Mouse (Mus musculus): ENCODE data around the gene Gm49510. TPM values are rescaled to one million over a fixed set of nuclear protein-coding genes. Genes with fewer than 3 reads are reported as not detected.

Gene Gm49510
- polyA plus RNA-seq, 1 experiment from 2014 or later, result not detected

GRCm38 (mm10) chr15:78859714-78860113 is 39.8 kb upstream of the Gm49510 start:
- no peak for ATAC-seq (ENCODE audit: insufficient number of reproducible peaks, insufficient read depth, low FRiP score, low read depth)
- H3K4me1 ChIP-seq (ENCODE audit: control insufficient read depth in 2 of 2, insufficient read depth in 2 of 2, low read length in 2 of 2), result peaks cover 6 to 7% of the 10 kb centered on the region in 2 experiments
- no peaks in the 10 kb centered on the region for H3K9me3 ChIP-seq (ENCODE audit: control insufficient read depth, low read length)
- H3K27ac ChIP-seq (replicated peaks in 1 of 2; ENCODE audit: control insufficient read depth in 1 of 2, insufficient read depth in 1 of 2, low read depth in 2 of 2, low read length in 2 of 2), result no peak overlapping the region
- no peak overlapping the region for H3K9ac ChIP-seq (ENCODE audit: low read length)
- no peak overlapping the region for H3K4me2 ChIP-seq (ENCODE audit: low read length)
- no peaks in the 10 kb centered on the region; the same call in 1 of the 2 replicates for H3K27me3 ChIP-seq (ENCODE audit: control insufficient read depth, insufficient read depth, low read length)
- no peak overlapping the region for H3K4me3 ChIP-seq (ENCODE audit: control insufficient read depth in 1 of 2, insufficient read depth in 1 of 2, low read depth in 1 of 2, low read length in 2 of 2)
- 38% methylated on average over 6 of the region's 6 CpGs for WGBS
- H3K36me3 ChIP-seq (ENCODE audit: control insufficient read depth, insufficient read depth, low read length), result no peaks in the 10 kb centered on the region

GRCm38 (mm10) chr15:78862280-78862679 is 37.2 kb upstream of the Gm49510 start:
- Histone ChIP-seq H3K9ac (ENCODE audit: low read length) (no peak overlapping the region), H3K36me3 (ENCODE audit: control insufficient read depth, insufficient read depth, low read length) (no peaks in the 10 kb centered on the region), H3K4me1 (ENCODE audit: control insufficient read depth in 2 of 2, insufficient read depth in 2 of 2, low read length in 2 of 2) (peaks cover 6 to 7% of the 10 kb centered on the region in 2 experiments), H3K9me3 (ENCODE audit: control insufficient read depth, low read length) (no peaks in the 10 kb centered on the region), H3K4me3 (ENCODE audit: control insufficient read depth in 1 of 2, insufficient read depth in 1 of 2, low read depth in 1 of 2, low read length in 2 of 2) (no peak overlapping the region), H3K27me3 (ENCODE audit: control insufficient read depth, insufficient read depth, low read length) (no peaks in the 10 kb centered on the region), H3K27ac (replicated peaks in 1 of 2; ENCODE audit: control insufficient read depth in 1 of 2, insufficient read depth in 1 of 2, low read depth in 2 of 2, low read length in 2 of 2) (no peak overlapping the region), H3K4me2 (ENCODE audit: low read length) (no peak overlapping the region)
- 83% methylated on average over 5 of the region's 5 CpGs for WGBS
- ATAC-seq (ENCODE audit: insufficient number of reproducible peaks, insufficient read depth, low FRiP score, low read depth), result no peak

- H3K4me3 ChIP-seq (ENCODE audit: control insufficient read depth in 1 of 2, insufficient read depth in 1 of 2, low read depth in 1 of 2, low read length in 2 of 2), result no peak overlapping the region
- H3K36me3 ChIP-seq (ENCODE audit: control insufficient read depth, insufficient read depth, low read length), result no peaks in the 10 kb centered on the region
- no peak overlapping the region for H3K4me2 ChIP-seq (ENCODE audit: low read length)
- WGBS, result 48% methylated on average over 2 of the region's 2 CpGs
- H3K9me3 ChIP-seq (ENCODE audit: control insufficient read depth, low read length), result no peaks in the 10 kb centered on the region
- no peak overlapping the region for H3K9ac ChIP-seq (ENCODE audit: low read length)
- no peak for ATAC-seq (ENCODE audit: insufficient number of reproducible peaks, insufficient read depth, low FRiP score, low read depth)
- H3K27me3 ChIP-seq (ENCODE audit: control insufficient read depth, insufficient read depth, low read length), result no peaks in the 10 kb centered on the region
- no peak overlapping the region for H3K27ac ChIP-seq (replicated peaks in 1 of 2; ENCODE audit: control insufficient read depth in 1 of 2, insufficient read depth in 1 of 2, low read depth in 2 of 2, low read length in 2 of 2)
- H3K4me1 ChIP-seq (ENCODE audit: control insufficient read depth in 2 of 2, insufficient read depth in 2 of 2, low read length in 2 of 2), result peaks cover 7 to 8% of the 10 kb centered on the region in 2 experiments
Observed at GRCm38 (mm10) chr15:78863154-78863553, 36.3 kb upstream of the Gm49510 start.

- WGBS, result 48% methylated on average over 13 of the region's 13 CpGs
- no peak for ATAC-seq (ENCODE audit: insufficient number of reproducible peaks, insufficient read depth, low FRiP score, low read depth)
- Histone ChIP-seq H3K4me2 (ENCODE audit: low read length) (no peak overlapping the region), H3K36me3 (ENCODE audit: control insufficient read depth, insufficient read depth, low read length) (no peaks in the 10 kb centered on the region), H3K27me3 (ENCODE audit: control insufficient read depth, insufficient read depth, low read length) (no peaks in the 10 kb centered on the region), H3K4me3 (ENCODE audit: control insufficient read depth in 1 of 2, insufficient read depth in 1 of 2, low read depth in 1 of 2, low read length in 2 of 2) (no peak overlapping the region), H3K9me3 (ENCODE audit: control insufficient read depth, low read length) (no peaks in the 10 kb centered on the region), H3K27ac (replicated peaks in 1 of 2; ENCODE audit: control insufficient read depth in 1 of 2, insufficient read depth in 1 of 2, low read depth in 2 of 2, low read length in 2 of 2) (no peak overlapping the region), H3K4me1 (ENCODE audit: control insufficient read depth in 2 of 2, insufficient read depth in 2 of 2, low read length in 2 of 2) (peaks cover 11 to 12% of the 10 kb centered on the region in 2 experiments), H3K9ac (ENCODE audit: low read length) (no peak overlapping the region)
Observed at GRCm38 (mm10) chr15:78863852-78864253, 35.6 kb upstream of the Gm49510 start.

- Histone ChIP-seq H3K9me3 (ENCODE audit: control insufficient read depth, low read length) (no peaks in the 10 kb centered on the region), H3K36me3 (ENCODE audit: control insufficient read depth, insufficient read depth, low read length) (no peaks in the 10 kb centered on the region), H3K4me1 (ENCODE audit: control insufficient read depth in 2 of 2, insufficient read depth in 2 of 2, low read length in 2 of 2) (peaks cover 10 to 13% of the 10 kb centered on the region in 2 experiments), H3K9ac (ENCODE audit: low read length) (no peak overlapping the region; the same call in 1 of the 2 replicates), H3K4me3 (ENCODE audit: control insufficient read depth in 1 of 2, insufficient read depth in 1 of 2, low read depth in 1 of 2, low read length in 2 of 2) (no peak overlapping the region), H3K27ac (replicated peaks in 1 of 2; ENCODE audit: control insufficient read depth in 1 of 2, insufficient read depth in 1 of 2, low read depth in 2 of 2, low read length in 2 of 2) (peak overlapping the region; percentile 75), H3K27me3 (ENCODE audit: control insufficient read depth, insufficient read depth, low read length) (no peaks in the 10 kb centered on the region), H3K4me2 (ENCODE audit: low read length) (no peak overlapping the region; the same call in 1 of the 2 replicates)
- ATAC-seq (ENCODE audit: insufficient number of reproducible peaks, insufficient read depth, low FRiP score, low read depth), result peak; percentile 41
- WGBS, result 32% methylated on average over 9 of the region's 9 CpGs
Observed at GRCm38 (mm10) chr15:78868398-78868797, 31.1 kb upstream of the Gm49510 start.

- Histone ChIP-seq H3K36me3 (ENCODE audit: control insufficient read depth, insufficient read depth, low read length) (no peaks in the 10 kb centered on the region), H3K27me3 (ENCODE audit: control insufficient read depth, insufficient read depth, low read length) (no peaks in the 10 kb centered on the region), H3K4me3 (ENCODE audit: control insufficient read depth in 1 of 2, insufficient read depth in 1 of 2, low read depth in 1 of 2, low read length in 2 of 2) (no peak overlapping the region), H3K9me3 (ENCODE audit: control insufficient read depth, low read length) (no peaks in the 10 kb centered on the region), H3K4me2 (ENCODE audit: low read length) (no peak overlapping the region; the same call in 1 of the 2 replicates), H3K9ac (ENCODE audit: low read length) (no peak overlapping the region; the same call in 1 of the 2 replicates), H3K4me1 (ENCODE audit: control insufficient read depth in 2 of 2, insufficient read depth in 2 of 2, low read length in 2 of 2) (peaks cover 8 to 9% of the 10 kb centered on the region in 2 experiments), H3K27ac (replicated peaks in 1 of 2; ENCODE audit: control insufficient read depth in 1 of 2, insufficient read depth in 1 of 2, low read depth in 2 of 2, low read length in 2 of 2) (peak overlapping the region; percentile 75)
- WGBS, result 66% methylated on average over 7 of the region's 7 CpGs
- ATAC-seq (ENCODE audit: insufficient number of reproducible peaks, insufficient read depth, low FRiP score, low read depth), result no peak
Observed at GRCm38 (mm10) chr15:78868826-78869233, 30.6 kb upstream of the Gm49510 start.

- peaks cover 9% of the 10 kb centered on the region in 2 experiments for H3K4me1 ChIP-seq (ENCODE audit: control insufficient read depth in 2 of 2, insufficient read depth in 2 of 2, low read length in 2 of 2)
- H3K4me3 ChIP-seq (ENCODE audit: control insufficient read depth in 1 of 2, insufficient read depth in 1 of 2, low read depth in 1 of 2, low read length in 2 of 2), result no peak overlapping the region
- H3K9me3 ChIP-seq (ENCODE audit: control insufficient read depth, low read length), result no peaks in the 10 kb centered on the region
- no peak overlapping the region for H3K9ac ChIP-seq (ENCODE audit: low read length)
- H3K27ac ChIP-seq (replicated peaks in 1 of 2; ENCODE audit: control insufficient read depth in 1 of 2, insufficient read depth in 1 of 2, low read depth in 2 of 2, low read length in 2 of 2), result no peak overlapping the region
- ATAC-seq (ENCODE audit: insufficient number of reproducible peaks, insufficient read depth, low FRiP score, low read depth), result no peak
- no peaks in the 10 kb centered on the region for H3K36me3 ChIP-seq (ENCODE audit: control insufficient read depth, insufficient read depth, low read length)
- no peaks in the 10 kb centered on the region for H3K27me3 ChIP-seq (ENCODE audit: control insufficient read depth, insufficient read depth, low read length)
- no peak overlapping the region for H3K4me2 ChIP-seq (ENCODE audit: low read length)
- WGBS, result 25% methylated on average over 6 of the region's 6 CpGs
Observed at GRCm38 (mm10) chr15:78869775-78870174, 29.7 kb upstream of the Gm49510 start.

- no peak for ATAC-seq (ENCODE audit: insufficient number of reproducible peaks, insufficient read depth, low FRiP score, low read depth)
- 38% methylated on average over 5 of the region's 5 CpGs for WGBS
Observed at GRCm38 (mm10) chr15:78872021-78872608, 27.4 kb upstream of the Gm49510 start.

More at GRCm38 (mm10) chr15:78872021-78872608, 27.4 kb upstream of the Gm49510 start:
- Histone ChIP-seq H3K4me3 (ENCODE audit: control insufficient read depth in 1 of 2, insufficient read depth in 1 of 2, low read depth in 1 of 2, low read length in 2 of 2) (no peak overlapping the region), H3K27ac (replicated peaks in 1 of 2; ENCODE audit: control insufficient read depth in 1 of 2, insufficient read depth in 1 of 2, low read depth in 2 of 2, low read length in 2 of 2) (no peak overlapping the region), H3K4me1 (ENCODE audit: control insufficient read depth in 2 of 2, insufficient read depth in 2 of 2, low read length in 2 of 2) (peaks cover 13 to 19% of the 10 kb centered on the region in 2 experiments), H3K9ac (ENCODE audit: low read length) (no peak overlapping the region), H3K27me3 (ENCODE audit: control insufficient read depth, insufficient read depth, low read length) (no peaks in the 10 kb centered on the region), H3K36me3 (ENCODE audit: control insufficient read depth, insufficient read depth, low read length) (no peaks in the 10 kb centered on the region), H3K4me2 (ENCODE audit: low read length) (no peak overlapping the region), H3K9me3 (ENCODE audit: control insufficient read depth, low read length) (no peaks in the 10 kb centered on the region)
